Mouse (Mus musculus): ENCODE measurements around the gene Rassf5. TPM values are rescaled to one million over a fixed set of nuclear protein-coding genes. Genes with fewer than 3 reads are reported as not detected.

Rassf5 gene
- polyA plus RNA-seq, 1 experiment, result 9.8 TPM

DNA sequence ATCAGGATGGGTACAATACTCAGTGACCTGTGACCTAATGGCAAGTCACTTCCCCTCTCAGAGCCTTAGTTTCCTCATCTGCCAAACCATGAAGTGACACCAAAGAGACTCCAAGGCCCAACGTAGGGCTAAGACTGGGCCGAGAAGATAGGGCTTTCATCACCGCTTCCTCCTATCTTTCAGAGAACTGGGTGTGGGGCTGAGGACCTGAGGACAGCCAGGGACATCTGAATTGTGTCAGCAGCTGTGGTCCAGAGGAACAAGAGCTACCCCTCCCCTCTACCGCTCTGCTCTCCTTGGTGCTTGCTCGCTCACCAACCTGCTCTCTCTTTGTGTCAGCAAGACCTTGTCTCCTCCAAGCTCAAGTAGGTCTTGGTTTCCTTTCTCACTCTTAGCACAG, 56.4 kb downstream of the Rassf5 start:
- Histone ChIP-seq H3ac (ENCODE audit: control insufficient read depth, insufficient read length) (no peak overlapping the region), H3K4me3 (no peak overlapping the region), H3K4me2 (ENCODE audit: low read depth) (no peak overlapping the region), H3K36me3 (ENCODE audit: control insufficient read depth, insufficient read depth) (no peaks in the 10 kb centered on the region), H3K27me3 (ENCODE audit: control insufficient read depth, insufficient read depth, insufficient read length) (no peaks in the 10 kb centered on the region), H3K79me2 (ENCODE audit: control insufficient read depth, insufficient read depth) (no peaks in the 10 kb centered on the region)
- TF ChIP-seq MAX (IDR thresholded peaks at IDR 0.05; ENCODE audit: low read depth) (no peak), MYOD1 (IDR thresholded peaks at IDR 0.05; ENCODE audit: control insufficient read depth in 1 of 3, insufficient read length in 2 of 3, low read depth in 2 of 3) (no peak), TCF3 (IDR thresholded peaks at IDR 0.05; ENCODE audit: insufficient read length, low read depth) (no peak), POLR2AphosphoS2 (IDR thresholded peaks at IDR 0.05; ENCODE audit: insufficient read length, low read depth) (no peak), REST (IDR thresholded peaks at IDR 0.05; ENCODE audit: insufficient read depth, insufficient read length) (no peak), TCF12 (IDR thresholded peaks at IDR 0.05; ENCODE audit: insufficient read depth, poor library complexity, severe bottlenecking) (no peak), E2F4 (IDR thresholded peaks at IDR 0.05; ENCODE audit: insufficient read depth) (no peak), POLR2A (IDR thresholded peaks at IDR 0.05; ENCODE audit: insufficient read length, low read depth) (no peak), USF1 (IDR thresholded peaks at IDR 0.05; ENCODE audit: low read depth) (no peak), MYOG (IDR thresholded peaks at IDR 0.05; ENCODE audit: control insufficient read depth in 1 of 3, insufficient read depth in 1 of 3, insufficient read length in 2 of 3, low read depth in 2 of 3) (no peak), SRF (IDR thresholded peaks at IDR 0.05; ENCODE audit: control insufficient read depth, insufficient read length, low read depth) (no peak), CEBPB (IDR thresholded peaks at IDR 0.05; ENCODE audit: insufficient read depth, poor library complexity, severe bottlenecking) (no peak)

GRCm38 (mm10) chr1:131187856-131188255, 57.2 kb downstream of the Rassf5 start:
- Histone ChIP-seq H3ac (ENCODE audit: control insufficient read depth, insufficient read length) (no peak overlapping the region), H3K4me3 (no peak overlapping the region), H3K79me2 (ENCODE audit: control insufficient read depth, insufficient read depth) (no peaks in the 10 kb centered on the region), H3K27me3 (ENCODE audit: control insufficient read depth, insufficient read depth, insufficient read length) (no peaks in the 10 kb centered on the region), H3K36me3 (ENCODE audit: control insufficient read depth, insufficient read depth) (no peaks in the 10 kb centered on the region), H3K4me2 (ENCODE audit: low read depth) (no peak overlapping the region)
- TF ChIP-seq POLR2A (IDR thresholded peaks at IDR 0.05; ENCODE audit: insufficient read length, low read depth) (no peak), MAX (IDR thresholded peaks at IDR 0.05; ENCODE audit: low read depth) (no peak), MYOD1 (IDR thresholded peaks at IDR 0.05; ENCODE audit: control insufficient read depth in 1 of 3, insufficient read length in 2 of 3, low read depth in 2 of 3) (no peak), REST (IDR thresholded peaks at IDR 0.05; ENCODE audit: insufficient read depth, insufficient read length) (no peak), POLR2AphosphoS2 (IDR thresholded peaks at IDR 0.05; ENCODE audit: insufficient read length, low read depth) (no peak), MYOG (IDR thresholded peaks at IDR 0.05; ENCODE audit: control insufficient read depth in 1 of 3, insufficient read depth in 1 of 3, insufficient read length in 2 of 3, low read depth in 2 of 3) (no peak), E2F4 (IDR thresholded peaks at IDR 0.05; ENCODE audit: insufficient read depth) (no peak), TCF12 (IDR thresholded peaks at IDR 0.05; ENCODE audit: insufficient read depth, poor library complexity, severe bottlenecking) (no peak), TCF3 (IDR thresholded peaks at IDR 0.05; ENCODE audit: insufficient read length, low read depth) (no peak)

- no peak for TF ChIP-seq POLR2AphosphoS2 (IDR thresholded peaks at IDR 0.05; ENCODE audit: insufficient read length, low read depth)
- TF ChIP-seq TCF3 (IDR thresholded peaks at IDR 0.05; ENCODE audit: insufficient read length, low read depth), result no peak
- TF ChIP-seq USF1 (IDR thresholded peaks at IDR 0.05; ENCODE audit: low read depth), result no peak
- TF ChIP-seq MYOG (IDR thresholded peaks at IDR 0.05; ENCODE audit: control insufficient read depth in 1 of 3, insufficient read depth in 1 of 3, insufficient read length in 2 of 3, low read depth in 2 of 3), result no peak
- Histone ChIP-seq H3K36me3 (ENCODE audit: control insufficient read depth, insufficient read depth) (no peaks in the 10 kb centered on the region), H3K4me3 (no peak overlapping the region), H3K79me2 (ENCODE audit: control insufficient read depth, insufficient read depth) (no peaks in the 10 kb centered on the region), H3ac (ENCODE audit: control insufficient read depth, insufficient read length) (no peak overlapping the region), H3K27me3 (ENCODE audit: control insufficient read depth, insufficient read depth, insufficient read length) (no peaks in the 10 kb centered on the region), H3K4me2 (ENCODE audit: low read depth) (no peak overlapping the region)
These were observed 58.1 kb downstream of the Rassf5 start for GRCm38 (mm10) chr1:131186995-131187394.

GRCm38 (mm10) chr1:131185821-131186506, 59.1 kb downstream of the Rassf5 start:
- Histone ChIP-seq H3K4me2 (ENCODE audit: low read depth) (no peak overlapping the region), H3ac (ENCODE audit: control insufficient read depth, insufficient read length) (no peak overlapping the region), H3K4me3 (no peak overlapping the region), H3K79me2 (ENCODE audit: control insufficient read depth, insufficient read depth) (no peaks in the 10 kb centered on the region), H3K27me3 (ENCODE audit: control insufficient read depth, insufficient read depth, insufficient read length) (no peaks in the 10 kb centered on the region), H3K36me3 (ENCODE audit: control insufficient read depth, insufficient read depth) (no peaks in the 10 kb centered on the region)
- TF ChIP-seq POLR2AphosphoS2 (IDR thresholded peaks at IDR 0.05; ENCODE audit: insufficient read length, low read depth) (no peak), E2F4 (IDR thresholded peaks at IDR 0.05; ENCODE audit: insufficient read depth) (no peak), USF1 (IDR thresholded peaks at IDR 0.05; ENCODE audit: low read depth) (no peak), CEBPB (IDR thresholded peaks at IDR 0.05; ENCODE audit: insufficient read depth, poor library complexity, severe bottlenecking) (no peak), SRF (IDR thresholded peaks at IDR 0.05; ENCODE audit: control insufficient read depth, insufficient read length, low read depth) (no peak), REST (IDR thresholded peaks at IDR 0.05; ENCODE audit: insufficient read depth, insufficient read length) (no peak), MYOD1 (IDR thresholded peaks at IDR 0.05; ENCODE audit: control insufficient read depth in 1 of 3, insufficient read length in 2 of 3, low read depth in 2 of 3) (no peak), POLR2A (IDR thresholded peaks at IDR 0.05; ENCODE audit: insufficient read length, low read depth) (no peak), TCF12 (IDR thresholded peaks at IDR 0.05; ENCODE audit: insufficient read depth, poor library complexity, severe bottlenecking) (no peak), MYOG (IDR thresholded peaks at IDR 0.05; ENCODE audit: control insufficient read depth in 1 of 3, insufficient read depth in 1 of 3, insufficient read length in 2 of 3, low read depth in 2 of 3) (no peak), MAX (IDR thresholded peaks at IDR 0.05; ENCODE audit: low read depth) (no peak)
